Mouse (Mus musculus) cortical plate, adult 2 months (tissue): ENCODE measurements around the gene Atp2b2. TPM values are rescaled to one million over a fixed set of nuclear protein-coding genes. Genes with fewer than 3 reads are reported as not detected.
"Not testable (repeated sequence)": the region's sequence is repeated elsewhere in the genome, so short reads cannot be mapped to it uniquely, and the experiment has no call there.

Source experiments
- H3K27ac ChIP-seq: fragments of 200-500 bp; 2 replicates; pipeline ENCODE4 v1.5.1; 2012; ENCODE audit warnings: low read length, control low read depth, inconsistent platforms; ENCODE audit not compliant: insufficient read depth
- H3K4me1 ChIP-seq: fragments of 200-500 bp; 2 replicates; pipeline ENCODE4 v1.6.1; 2011; ENCODE audit warnings: low read length; ENCODE audit not compliant: control insufficient read depth, insufficient read depth
- H3K4me3 ChIP-seq: fragments of 200-500 bp; 2 replicates; pipeline ENCODE4 v1.5.1; 2011; ENCODE audit warnings: mild to moderate bottlenecking, low read length, control low read depth; ENCODE audit not compliant: insufficient read depth
- CTCF ChIP-seq: fragments of 200-500 bp; IDR thresholded peaks from 2 replicates; pipeline ENCODE4 v1.5.1; 2011; ENCODE audit warnings: mild to moderate bottlenecking, control low read depth, low read length; ENCODE audit not compliant: insufficient read depth; ENCODE audit errors: extremely low read depth
- POLR2A ChIP-seq: fragments of 200-500 bp; IDR thresholded peaks from 2 replicates; pipeline ENCODE4 v1.6.1; 2011; ENCODE audit warnings: mild to moderate bottlenecking, low read length, control low read depth; ENCODE audit not compliant: insufficient read depth; ENCODE audit errors: extremely low read depth
- polyA plus RNA-seq: library from polyadenylated mRNA; depleted of rRNA; stranded (reverse); fragments of >200 nt; gene quantifications from 2 replicates; pipeline ENCODE4 v1.2.3, GENCODE M21; 2012

Atp2b2 gene
- polyA plus RNA-seq, 1 experiment, result 238 TPM

DNA sequence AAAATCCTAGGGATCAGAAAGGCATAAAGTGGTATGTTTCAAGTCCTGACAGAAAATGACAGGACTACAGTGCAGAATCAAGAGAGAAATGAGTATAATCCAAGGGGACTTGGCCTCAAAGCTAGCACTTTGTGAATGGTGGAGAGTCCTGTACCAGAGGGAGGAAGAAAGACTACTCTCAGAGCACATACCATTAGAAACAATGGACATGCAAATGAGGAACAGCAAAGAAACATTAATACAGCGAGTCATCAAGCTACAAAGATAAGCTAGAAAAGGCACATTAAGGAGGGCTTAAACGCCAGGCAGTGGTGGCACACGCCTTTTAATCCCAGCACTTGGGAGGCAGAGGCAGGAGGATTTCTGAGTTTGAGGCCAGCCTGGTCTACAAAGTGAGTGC lies 311.1 kb downstream of the Atp2b2 start:
- H3K4me3 ChIP-seq, result no peak overlapping the region
- H3K27ac ChIP-seq, result no peak overlapping the region
- no peaks in the 10 kb centered on the region for H3K4me1 ChIP-seq
- TF ChIP-seq POLR2A (no peak), CTCF (no peak)

DNA sequence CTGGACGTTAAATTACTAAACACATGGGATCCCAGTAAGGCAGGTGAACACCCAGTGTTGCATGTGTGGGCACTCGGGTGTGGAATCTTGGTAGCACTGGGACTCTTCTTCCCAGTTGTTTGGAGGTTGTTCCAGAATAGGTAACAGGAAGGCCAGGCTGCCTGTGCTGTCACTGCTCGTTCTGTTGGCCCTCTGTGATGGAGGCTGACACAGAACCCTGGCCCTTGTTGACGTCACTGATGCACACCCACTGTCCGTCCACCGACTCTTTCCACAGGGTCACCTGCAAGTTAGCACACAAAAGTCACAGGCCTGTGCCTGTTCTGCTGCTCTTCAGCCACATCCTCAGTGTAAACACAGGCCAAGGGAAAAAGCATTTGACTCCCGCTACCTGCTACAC lies 314.2 kb downstream of the Atp2b2 start:
- H3K27ac ChIP-seq, result no peak overlapping the region
- H3K4me3 ChIP-seq, result no peak overlapping the region
- TF ChIP-seq POLR2A (peak; percentile 25; the same call in 1 of the 2 replicates), CTCF (no peak)
- no peaks in the 10 kb centered on the region for H3K4me1 ChIP-seq

DNA sequence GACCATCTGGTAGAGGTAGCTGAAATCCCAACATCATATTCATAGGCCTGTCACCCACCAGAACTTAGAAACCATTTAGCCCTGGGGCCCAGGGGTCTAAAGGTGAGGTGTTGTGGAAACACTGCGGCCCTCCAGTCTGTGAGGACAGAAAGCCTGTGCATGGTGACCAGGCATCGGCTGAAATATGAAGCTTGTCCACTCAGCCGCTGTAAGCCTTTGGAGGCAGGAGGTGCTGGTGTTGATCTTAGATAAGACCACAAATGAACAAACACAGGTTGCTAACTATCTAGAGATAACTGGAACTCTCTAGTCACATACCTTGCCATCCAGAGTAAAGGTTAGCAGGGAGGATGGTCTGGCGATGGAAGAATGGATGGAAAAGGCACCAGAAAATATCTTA lies 321.4 kb downstream of the Atp2b2 start:
- H3K4me1 ChIP-seq, result no peaks in the 10 kb centered on the region
- no peak overlapping the region for H3K27ac ChIP-seq
- no peak for TF ChIP-seq POLR2A
- no peak for TF ChIP-seq CTCF
- H3K4me3 ChIP-seq, result no peak overlapping the region

DNA sequence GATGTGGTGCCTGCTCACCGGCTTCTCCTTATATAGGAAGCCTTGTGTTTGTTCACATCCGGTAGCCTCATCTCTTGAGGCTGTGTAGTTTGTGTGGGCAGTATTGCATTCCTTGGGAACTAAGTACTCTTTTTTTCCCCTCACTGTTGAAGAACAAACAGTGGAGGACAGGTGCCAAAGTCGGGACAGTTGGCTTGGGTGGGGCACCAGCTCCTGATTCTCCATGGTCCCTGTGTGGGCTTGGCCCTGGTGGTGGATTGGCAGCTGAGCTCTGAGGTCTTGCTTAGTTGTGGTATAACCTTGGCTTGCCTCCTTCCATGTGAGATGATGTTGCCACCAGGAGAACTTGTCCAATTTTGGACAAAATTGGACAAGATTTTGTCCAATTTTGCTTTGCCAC lies 322.5 kb downstream of the Atp2b2 start, which contains the start of gene Ghrl:
Ghrl (minus strand) TSS at position 3 of the 400 bp plus-strand sequence.
- Histone ChIP-seq H3K4me1 (no peaks in the 10 kb centered on the region), H3K27ac (no peak within 1 kb of the TSS), H3K4me3 (no peak within 1 kb of the TSS)
- TF ChIP-seq CTCF (no peak), POLR2A (no peak)

DNA sequence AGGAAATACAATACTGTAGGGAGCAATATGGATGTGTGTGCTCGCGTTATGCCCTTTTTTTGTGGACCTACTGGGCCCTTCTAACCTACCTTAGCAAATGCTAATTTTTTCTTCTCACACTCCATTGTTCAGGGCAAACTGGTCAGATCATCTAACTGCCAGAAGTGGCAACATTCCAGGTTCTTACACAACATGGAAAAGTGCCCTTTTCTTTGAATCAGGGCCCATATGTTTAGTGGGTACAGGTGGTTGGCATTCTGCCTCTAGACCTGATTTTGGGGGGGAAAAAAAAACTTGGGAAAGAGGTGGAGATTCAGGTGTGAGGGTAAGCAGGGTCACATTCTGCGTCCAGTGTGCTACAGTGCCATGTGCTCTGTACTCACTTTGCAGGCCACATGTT lies 324.9 kb downstream of the Atp2b2 start:
- no peak overlapping the region for H3K27ac ChIP-seq
- TF ChIP-seq CTCF, result no peak
- no peak for TF ChIP-seq POLR2A

DNA sequence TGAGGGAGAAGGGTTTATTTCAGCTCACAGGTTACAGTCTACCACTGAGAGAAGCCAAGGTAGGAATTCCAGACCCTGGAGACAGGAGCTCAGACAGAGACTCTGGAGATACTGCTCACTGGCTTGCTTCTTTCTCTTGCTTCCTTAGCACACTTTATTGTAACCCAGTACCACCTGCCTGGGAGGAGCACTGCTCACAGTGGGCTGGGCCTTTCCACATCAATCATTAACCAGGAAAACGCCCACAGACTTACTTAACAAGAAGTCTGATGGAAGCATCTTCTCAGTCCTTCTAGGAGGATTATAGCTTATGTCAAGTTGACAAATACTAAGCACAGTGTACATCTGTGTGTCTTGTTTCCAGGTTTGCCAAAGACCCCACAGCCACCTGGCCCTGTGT lies 327.6 kb downstream of the Atp2b2 start:
- Histone ChIP-seq H3K27ac (no peak overlapping the region), H3K4me1 (no peaks in the 10 kb centered on the region)
- TF ChIP-seq POLR2A (no peak), CTCF (no peak)

More for the DNA sequence above, 324.9 kb downstream of the Atp2b2 start:
- Histone ChIP-seq H3K4me1 (no peaks in the 10 kb centered on the region), H3K4me3 (no peak overlapping the region)

DNA sequence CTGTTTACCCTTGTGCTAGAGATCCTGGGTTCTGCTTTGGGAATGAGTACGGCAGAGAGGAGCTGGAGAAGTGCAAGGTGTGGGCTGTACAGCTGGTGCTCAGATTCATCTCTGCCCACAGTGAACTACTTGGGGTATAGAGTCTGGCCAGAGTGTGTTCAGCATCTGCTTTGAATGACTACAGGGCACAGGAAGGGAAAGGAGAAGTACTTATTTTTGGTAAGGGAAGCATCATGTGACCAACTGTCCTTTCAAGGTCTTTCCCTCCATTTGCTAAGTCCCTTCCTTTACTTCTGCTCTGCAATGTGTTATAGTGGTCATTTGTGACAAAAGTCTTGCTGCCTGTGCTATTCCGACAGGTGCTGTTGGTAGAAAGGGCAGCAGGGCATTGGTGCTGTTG lies 328.1 kb downstream of the Atp2b2 start:
- Histone ChIP-seq H3K27ac (no peak overlapping the region), H3K4me1 (no peaks in the 10 kb centered on the region), H3K4me3 (no peak overlapping the region)
- TF ChIP-seq CTCF (no peak), POLR2A (no peak)

More for the DNA sequence above, 327.6 kb downstream of the Atp2b2 start:
- no peak overlapping the region for H3K4me3 ChIP-seq

DNA sequence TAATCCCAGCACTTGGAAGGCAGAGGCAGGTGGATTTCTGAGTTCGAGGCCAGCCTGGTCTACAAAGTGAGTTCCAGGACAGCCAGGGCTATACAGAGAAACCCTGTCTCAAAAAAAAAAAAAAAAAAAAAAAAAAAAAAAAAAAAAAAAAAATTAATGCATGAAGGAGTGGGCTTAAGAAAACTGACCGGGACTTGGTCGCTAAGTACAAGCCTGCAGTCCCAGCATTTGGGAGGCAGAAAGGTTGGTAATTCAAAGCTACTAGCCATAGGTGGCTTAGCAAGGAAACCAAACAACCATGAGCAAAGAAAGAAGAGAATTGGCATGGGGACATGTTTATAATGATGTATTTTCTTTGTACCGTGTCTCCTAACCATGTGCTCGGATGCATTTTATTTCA lies 329.0 kb downstream of the Atp2b2 start:
- H3K4me3 ChIP-seq, H3K4me1 ChIP-seq, H3K27ac ChIP-seq: not testable (repeated sequence)

DNA sequence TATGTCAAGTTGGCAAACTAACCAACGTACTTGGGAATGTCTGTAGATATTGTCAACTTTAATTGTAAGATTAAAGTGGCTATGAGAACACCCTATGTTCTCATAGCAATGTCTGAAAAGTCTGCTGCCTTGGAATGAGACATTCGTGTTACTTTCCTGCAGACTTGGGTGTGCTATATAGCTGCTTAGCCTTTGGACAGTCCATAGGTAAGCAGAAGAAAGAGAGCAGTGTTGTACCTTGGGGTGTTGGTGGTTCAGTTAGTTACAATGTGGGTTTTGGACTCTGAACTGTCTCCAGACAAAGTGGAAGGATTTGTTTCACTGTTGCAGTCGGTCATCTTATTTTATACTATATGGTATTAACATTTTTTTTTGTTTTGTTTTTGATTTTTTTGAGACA lies 329.7 kb downstream of the Atp2b2 start:
- TF ChIP-seq POLR2A (no peak), CTCF (no peak)
- no peaks in the 10 kb centered on the region for H3K4me1 ChIP-seq
- H3K4me3 ChIP-seq, result no peak overlapping the region
- no peak overlapping the region for H3K27ac ChIP-seq

DNA sequence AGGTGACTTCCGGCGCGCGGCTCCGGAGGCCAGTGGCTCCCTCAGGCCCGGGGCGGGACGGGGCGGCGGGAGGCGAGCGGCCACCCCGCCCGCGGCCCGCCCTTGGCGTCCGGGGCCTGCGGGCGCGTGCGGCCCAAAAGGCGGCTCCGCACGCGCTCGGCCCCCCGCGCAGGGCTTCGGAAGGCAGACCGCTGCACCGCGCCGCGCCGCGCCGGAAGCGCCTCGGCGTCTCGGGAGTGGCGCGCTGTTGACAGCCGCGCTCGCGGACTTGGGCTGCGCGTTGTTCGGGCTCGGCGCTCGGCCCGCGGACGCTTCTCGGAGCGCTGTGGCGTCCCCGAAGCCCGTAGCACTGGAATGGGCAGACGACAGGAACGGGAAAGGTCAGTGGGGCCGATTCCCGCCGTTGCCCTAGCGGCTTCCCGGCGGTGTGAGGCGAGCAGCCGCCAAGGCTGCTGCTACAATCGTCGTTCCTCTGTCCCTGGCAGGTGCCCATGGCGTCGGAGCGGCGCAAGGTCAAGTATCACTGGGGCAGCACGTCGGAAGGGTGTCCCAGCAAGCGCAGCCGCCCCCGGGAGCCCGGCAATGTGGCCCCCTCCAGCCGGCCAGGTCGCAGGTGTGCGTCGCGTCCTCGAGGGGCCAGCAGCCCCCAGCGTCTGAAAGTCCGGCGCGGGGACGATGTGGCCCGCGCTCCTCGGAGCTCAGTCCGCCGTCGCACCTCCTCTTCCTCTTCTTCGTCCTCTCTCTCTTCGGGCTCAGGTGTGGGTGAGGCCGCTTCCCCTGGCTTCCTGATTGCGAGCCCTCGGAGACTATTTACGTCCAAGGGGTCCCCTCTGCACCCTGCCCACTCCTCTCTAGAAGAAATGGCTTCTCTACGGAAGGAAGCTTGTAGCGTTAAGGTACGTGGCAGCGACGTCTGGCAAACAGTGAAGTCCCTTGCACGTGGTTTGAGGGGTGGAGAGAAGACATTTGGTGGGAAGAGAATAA lies 344.9 kb downstream of the Atp2b2 start:
- Histone ChIP-seq H3K27ac (peak overlapping the region; percentile 76), H3K4me3 (peak overlapping the region; percentile 94), H3K4me1 (peaks cover 4% of the 10 kb centered on the region; the same call in 1 of the 2 replicates)
- TF ChIP-seq CTCF (no peak), POLR2A (no peak)
